Mouse (Mus musculus): ENCODE measurements around the gene Malrd1. TPM values are rescaled to one million over a fixed set of nuclear protein-coding genes. Genes with fewer than 3 reads are reported as not detected.

Malrd1 gene
- not detected for total RNA-seq (2021)

- intact Hi-C loops (cut with DNase I): no loop called here
- DNase-seq (ENCODE audit: low spot score in 2 of 2): no peak
Measured at GRCm38 (mm10) chr2:15526241-15526924, at the start of gene Malrd1. Malrd1 (plus strand) TSS chr2:15526479.

GRCm38 (mm10) chr2:15538643-15539042 lies 12.4 kb downstream of the Malrd1 start:
- intact Hi-C loops (cut with DNase I): no loop called here
- no peak for DNase-seq (ENCODE audit: low spot score in 2 of 2)

- intact Hi-C loops (cut with DNase I): no loop called here
Measured at GRCm38 (mm10) chr2:15613327-15613948, 87.2 kb downstream of the Malrd1 start.

GRCm38 (mm10) chr2:15614026-15614425 lies 87.7 kb downstream of the Malrd1 start:
- intact Hi-C loops (cut with DNase I): no loop called here
- no peak for DNase-seq (ENCODE audit: low spot score in 2 of 2)

More at GRCm38 (mm10) chr2:15613327-15613948, 87.2 kb downstream of the Malrd1 start:
- DNase-seq (ENCODE audit: low spot score in 2 of 2): no peak

- intact Hi-C loops (cut with DNase I): no loop called here
Measured at GRCm38 (mm10) chr2:15635761-15636160, 109.5 kb downstream of the Malrd1 start.

GRCm38 (mm10) chr2:15643864-15644263 lies 117.6 kb downstream of the Malrd1 start:
- intact Hi-C loops (cut with DNase I): no loop called here
- no peak for DNase-seq (ENCODE audit: low spot score in 2 of 2)

More at GRCm38 (mm10) chr2:15635761-15636160, 109.5 kb downstream of the Malrd1 start:
- no peak for DNase-seq (ENCODE audit: low spot score in 2 of 2)

- DNase-seq (ENCODE audit: low spot score in 2 of 2): no peak
- intact Hi-C loops (cut with DNase I): no loop called here
Measured at GRCm38 (mm10) chr2:15656388-15656787, 130.1 kb downstream of the Malrd1 start.

GRCm38 (mm10) chr2:15702977-15703376 lies 176.7 kb downstream of the Malrd1 start:
- no peak for DNase-seq (ENCODE audit: low spot score in 2 of 2)
- intact Hi-C loops (cut with DNase I): no loop called here

- intact Hi-C loops (cut with DNase I): no loop called here
- DNase-seq (ENCODE audit: low spot score in 2 of 2): no peak
Measured at GRCm38 (mm10) chr2:15740945-15741344, 214.7 kb downstream of the Malrd1 start.

GRCm38 (mm10) chr2:15744979-15745688 lies 218.9 kb downstream of the Malrd1 start:
- no peak for DNase-seq (ENCODE audit: low spot score in 2 of 2)
- intact Hi-C loops (cut with DNase I): no loop called here

- intact Hi-C loops (cut with DNase I): no loop called here
Measured at GRCm38 (mm10) chr2:15784818-15785217, 258.5 kb downstream of the Malrd1 start.

GRCm38 (mm10) chr2:15815724-15816123 lies 289.4 kb downstream of the Malrd1 start:
- no peak for DNase-seq (ENCODE audit: low spot score in 2 of 2)
- intact Hi-C loops (cut with DNase I): no loop called here

More at GRCm38 (mm10) chr2:15784818-15785217, 258.5 kb downstream of the Malrd1 start:
- no peak for DNase-seq (ENCODE audit: low spot score in 2 of 2)

- intact Hi-C loops (cut with DNase I): no loop called here
- DNase-seq (ENCODE audit: low spot score in 2 of 2): no peak
Measured at GRCm38 (mm10) chr2:15869380-15869779, 343.1 kb downstream of the Malrd1 start.

GRCm38 (mm10) chr2:15893418-15894120 lies 367.3 kb downstream of the Malrd1 start:
- DNase-seq (ENCODE audit: low spot score in 2 of 2): no peak
- intact Hi-C loops (cut with DNase I): no loop called here

- intact Hi-C loops (cut with DNase I): no loop called here
- no peak for DNase-seq (ENCODE audit: low spot score in 2 of 2)
Measured at GRCm38 (mm10) chr2:15925432-15925831, 399.2 kb downstream of the Malrd1 start.

GRCm38 (mm10) chr2:15926041-15926440 lies 399.8 kb downstream of the Malrd1 start:
- intact Hi-C loops (cut with DNase I): no loop called here
- no peak for DNase-seq (ENCODE audit: low spot score in 2 of 2)

GRCm38 (mm10) chr2:15931479-15931878 lies 405.2 kb downstream of the Malrd1 start:
- intact Hi-C loops (cut with DNase I): no loop called here
- no peak for DNase-seq (ENCODE audit: low spot score in 2 of 2)

- DNase-seq (ENCODE audit: low spot score in 2 of 2): no peak
- intact Hi-C loops (cut with DNase I): no loop called here
Measured at GRCm38 (mm10) chr2:15931924-15932323, 405.6 kb downstream of the Malrd1 start.

- DNase-seq (ENCODE audit: low spot score in 2 of 2): no peak
- intact Hi-C loops (cut with DNase I): no loop called here
Measured at GRCm38 (mm10) chr2:15932340-15932739, 406.1 kb downstream of the Malrd1 start.

GRCm38 (mm10) chr2:16002925-16003324 lies 476.6 kb downstream of the Malrd1 start:
- intact Hi-C loops (cut with DNase I): no loop called here
- no peak for DNase-seq (ENCODE audit: low spot score in 2 of 2)

Measured in left cerebral cortex, postnatal 36 days (tissue).